Mouse (Mus musculus): ENCODE data around the gene Pabpc1l.
"Not testable (repeated sequence)": the region's sequence is repeated elsewhere in the genome, so short reads cannot be mapped to it uniquely, and the experiment has no call there.

DNA sequence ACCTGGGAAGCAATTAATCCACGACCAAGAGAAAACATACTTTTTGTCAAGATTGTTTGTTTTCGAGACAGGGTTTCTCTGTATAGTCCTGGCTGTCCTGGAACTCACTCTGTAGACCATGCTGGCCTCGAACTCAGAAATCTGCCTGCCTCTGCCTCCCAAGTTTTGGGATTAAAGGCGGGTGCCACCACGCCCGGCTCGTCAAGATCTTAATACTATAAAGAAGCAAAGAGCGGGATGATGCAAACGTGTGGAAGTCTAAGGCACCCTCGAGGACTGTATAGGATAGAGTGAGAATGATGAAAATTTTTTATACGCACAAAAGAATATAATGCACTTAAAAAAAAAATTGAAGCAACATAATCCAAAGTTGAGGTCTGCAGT, 46.2 kb downstream of the Pabpc1l start:
- TF ChIP-seq POLR2A (IDR thresholded peaks at IDR 0.05; ENCODE audit: borderline replicate concordance, insufficient read depth, low read length); CTCF (IDR thresholded peaks at IDR 0.05; ENCODE audit: borderline replicate concordance, insufficient read depth, low read depth, low read length): not testable (repeated sequence)

Measured in cerebellum, adult 2 months (tissue).